Mouse (Mus musculus): ENCODE measurements around the gene Vmn2r85.
"Not testable (repeated sequence)": the region's sequence is repeated elsewhere in the genome, so short reads cannot be mapped to it uniquely, and the experiment has no call there.

Gene Vmn2r85

GRCm38 (mm10) chr10:130429603-130430002, at the start of gene Vmn2r85:
TSS of gene Vmn2r85 (minus strand) at chr10:130429703.
- DNase-seq, result not testable (repeated sequence)

GRCm38 (mm10) chr10:130470311-130470760, 40.8 kb upstream of the Vmn2r85 start:
- no peak for DNase-seq

DNA sequence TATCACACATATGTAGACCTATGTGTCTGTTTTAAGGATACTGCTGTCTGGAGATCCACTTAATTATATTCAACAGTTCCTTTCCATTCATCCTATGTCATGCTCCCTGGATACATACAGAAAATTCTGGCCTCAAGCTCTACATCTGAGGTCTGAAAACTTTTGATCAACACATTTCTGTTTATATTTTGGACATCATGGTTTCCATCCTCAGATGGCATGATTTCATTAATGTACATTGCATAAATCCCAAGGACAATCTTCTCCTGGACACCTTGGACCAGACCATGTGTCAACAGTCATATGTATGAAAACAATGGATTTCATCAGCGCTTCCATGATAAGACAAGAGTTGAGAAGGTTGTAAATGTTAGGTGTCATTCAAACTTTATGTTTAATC, 26.4 kb upstream of the Vmn2r85 start, which contains the start of gene Vmn2r86:
Gene Vmn2r86 (minus strand): TSS at position 101 of the 400 bp plus-strand sequence.
- DNase-seq, result not testable (repeated sequence)

DNA sequence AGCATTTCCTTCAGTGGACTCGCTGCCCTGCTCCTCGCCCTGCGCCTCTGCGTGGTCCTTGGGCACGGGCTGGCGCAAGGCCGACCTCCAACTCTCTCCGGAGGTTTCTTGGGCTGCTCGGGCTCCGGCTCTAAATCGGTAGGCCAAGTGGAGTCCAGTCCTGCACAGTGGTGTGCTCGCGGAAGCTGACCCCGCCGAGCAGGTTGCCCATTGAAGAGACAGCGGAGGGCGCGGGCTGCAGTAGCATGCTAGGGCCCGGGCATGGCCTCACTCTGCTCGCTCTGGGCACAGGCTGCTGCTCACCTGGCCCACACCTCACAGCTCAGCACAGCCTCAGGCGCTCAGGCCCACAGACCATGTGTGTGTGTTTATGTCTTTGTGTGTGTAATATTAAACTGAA, 15.3 kb upstream of the Vmn2r85 start:
- peak in 1 of 2 experiments; percentile 3 for DNase-seq

DNA sequence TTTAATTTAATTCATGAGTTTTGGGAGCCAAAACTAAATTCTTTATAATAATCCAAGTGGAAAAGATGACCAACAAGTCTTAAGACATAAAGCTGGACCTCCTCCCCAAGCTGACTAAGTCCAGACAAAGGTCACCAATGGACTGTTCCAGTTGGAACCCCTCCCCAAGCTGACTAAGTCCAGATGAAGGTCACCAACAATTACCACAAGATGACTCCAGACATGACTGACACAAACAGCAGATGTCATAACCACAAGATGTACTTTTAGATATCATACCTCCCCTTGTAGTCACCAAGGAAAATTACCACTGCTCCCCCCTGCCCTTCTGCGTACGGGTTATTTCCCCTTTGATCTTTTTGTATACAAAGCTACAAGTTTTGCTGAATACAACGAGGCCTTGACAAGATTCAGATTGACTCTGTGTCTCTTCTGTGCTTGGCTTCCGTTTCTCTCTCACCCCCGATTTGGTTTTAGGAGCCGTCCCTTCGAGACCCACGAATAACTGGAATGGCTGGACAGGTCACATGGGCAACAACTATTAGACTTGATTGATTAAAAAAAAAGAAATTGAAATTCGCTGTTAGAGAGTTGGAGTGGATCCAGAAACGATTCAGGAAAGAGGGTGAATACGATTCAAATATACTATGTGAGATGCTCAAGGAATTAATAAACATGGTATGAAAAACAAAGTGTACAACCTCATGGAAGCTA, 4.8 kb upstream of the Vmn2r85 start:
- not testable (repeated sequence) for DNase-seq

GRCm38 (mm10) chr10:130422368-130422767, 7.1 kb downstream of the Vmn2r85 start:
- not testable (repeated sequence) for DNase-seq

- DNase-seq, result no peak
Measured at GRCm38 (mm10) chr10:130420401-130420800, 9.1 kb downstream of the Vmn2r85 start.

DNA sequence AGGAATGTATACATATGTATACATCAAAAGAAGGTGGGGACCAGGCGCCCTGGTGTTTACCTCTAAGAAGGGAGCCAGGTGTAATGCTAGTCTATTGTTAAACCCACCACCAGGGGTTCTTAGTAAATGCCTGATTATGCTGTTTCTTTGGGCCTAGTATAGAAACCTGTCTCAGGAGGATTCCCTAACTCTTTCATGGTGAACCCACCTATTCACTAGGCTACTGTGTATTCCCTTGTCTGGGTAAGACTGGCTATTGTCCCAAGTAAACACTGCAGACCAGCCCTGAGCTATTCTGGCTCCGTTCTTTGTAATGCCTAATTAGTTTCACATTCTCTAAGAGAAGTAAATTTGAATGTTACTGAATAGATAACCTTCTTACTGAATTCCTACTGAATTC, 9.5 kb downstream of the Vmn2r85 start:
- not testable (repeated sequence) for DNase-seq

- not testable (repeated sequence) for DNase-seq
Measured at GRCm38 (mm10) chr10:130416352-130416751, 13.2 kb downstream of the Vmn2r85 start.

DNA sequence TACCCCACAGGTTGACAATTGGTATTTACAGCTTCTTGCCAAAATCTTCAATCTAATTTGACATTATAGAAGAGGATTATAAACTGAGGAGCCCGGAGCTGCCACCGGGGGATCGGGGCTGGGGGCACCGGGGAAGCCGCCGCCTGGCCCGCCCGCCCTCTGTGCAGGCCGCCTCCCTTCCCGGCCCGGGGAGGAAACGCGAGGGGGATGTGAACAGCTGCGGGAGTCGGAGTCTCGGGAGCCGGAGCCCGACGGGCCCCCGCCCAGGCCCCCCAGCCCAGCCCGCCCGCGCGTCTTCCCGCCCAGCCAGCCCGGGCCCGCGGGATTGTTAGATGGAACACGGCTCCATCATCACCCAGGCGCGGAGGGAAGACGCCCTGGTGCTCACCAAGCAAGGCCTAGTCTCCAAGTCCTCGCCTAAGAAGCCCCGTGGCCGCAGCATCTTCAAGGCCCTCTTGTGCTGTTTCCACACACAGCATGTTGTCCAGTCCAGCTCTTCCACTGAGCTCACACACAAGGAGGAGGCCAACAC, 17.3 kb downstream of the Vmn2r85 start:
- not testable (repeated sequence) for DNase-seq

DNA sequence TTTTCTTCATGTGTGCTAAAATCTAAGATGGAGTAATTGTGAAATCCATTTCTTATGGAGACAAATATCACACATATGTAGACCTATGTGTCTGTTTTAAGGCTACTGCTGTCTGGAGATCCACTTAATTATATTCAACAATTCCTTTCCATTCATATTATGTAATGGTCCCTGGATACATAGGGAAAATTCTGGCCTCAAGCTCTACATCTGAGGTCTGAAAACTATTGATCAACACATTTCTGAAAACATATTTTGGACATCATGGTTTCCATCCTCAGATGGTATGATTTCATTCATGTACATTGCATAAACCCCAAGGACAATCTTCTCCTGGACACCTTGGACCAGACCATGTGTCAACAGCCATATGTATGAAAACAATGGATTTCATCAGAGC, 35.3 kb downstream of the Vmn2r85 start, which contains the start of gene Vmn2r84:
Gene Vmn2r84 (minus strand): TSS at position 101 of the 400 bp plus-strand sequence.
- DNase-seq, result no peak

GRCm38 (mm10) chr10:130375145-130375544, 54.4 kb downstream of the Vmn2r85 start:
- no peak for DNase-seq

GRCm38 (mm10) chr10:130372491-130373173, 56.9 kb downstream of the Vmn2r85 start:
- no peak for DNase-seq

DNA sequence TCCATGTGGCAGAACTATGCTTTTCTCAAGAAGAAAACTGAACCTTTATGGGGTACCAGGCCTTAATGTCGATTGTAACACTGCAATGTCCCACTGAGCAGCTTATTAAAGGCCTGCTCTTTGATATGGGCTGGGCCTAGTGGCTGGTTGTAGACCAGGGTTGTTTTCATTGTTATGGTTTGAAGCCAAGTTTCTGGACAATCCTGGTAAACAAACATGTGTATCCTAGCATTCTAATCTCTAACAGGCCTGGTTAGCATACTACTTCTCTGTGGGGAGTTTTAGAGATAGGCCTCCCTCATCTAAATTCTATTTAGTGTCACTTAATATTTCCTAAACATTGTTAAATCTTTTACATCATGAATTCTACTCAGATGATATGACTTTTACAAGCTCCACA, 57.9 kb downstream of the Vmn2r85 start:
- no peak for DNase-seq

DNA sequence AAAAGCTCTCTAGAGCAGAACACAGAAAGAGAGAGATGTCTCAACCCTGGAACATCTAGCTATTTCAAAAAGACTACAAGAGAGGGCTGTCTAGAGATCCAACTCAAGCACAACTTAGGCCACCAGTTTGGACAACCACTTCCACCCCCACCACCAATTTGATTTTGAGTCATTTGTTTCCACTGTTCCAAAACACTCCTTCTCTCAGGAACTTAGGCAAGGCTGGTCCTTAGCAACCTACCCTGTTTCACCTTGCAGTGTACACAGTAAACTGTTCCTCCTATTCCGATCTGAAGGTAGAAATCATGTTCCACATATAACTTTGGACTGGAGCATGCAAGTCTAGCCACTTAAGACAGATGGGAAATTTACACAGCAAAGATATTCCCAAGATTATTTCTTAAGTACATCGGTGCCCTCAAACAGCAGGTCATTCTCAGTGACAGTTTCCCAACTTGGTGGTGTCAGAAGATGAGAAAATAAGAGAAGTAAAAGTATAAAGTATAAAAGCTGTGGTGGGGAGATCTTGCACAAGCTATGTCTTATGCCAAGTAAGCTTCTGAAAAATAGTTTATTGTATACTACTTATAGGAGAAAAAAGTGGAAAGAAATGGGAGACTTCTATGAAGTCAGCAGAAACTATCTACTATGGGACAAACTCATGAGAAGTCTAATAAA, 59.4 kb downstream of the Vmn2r85 start:
- no peak for DNase-seq

DNA sequence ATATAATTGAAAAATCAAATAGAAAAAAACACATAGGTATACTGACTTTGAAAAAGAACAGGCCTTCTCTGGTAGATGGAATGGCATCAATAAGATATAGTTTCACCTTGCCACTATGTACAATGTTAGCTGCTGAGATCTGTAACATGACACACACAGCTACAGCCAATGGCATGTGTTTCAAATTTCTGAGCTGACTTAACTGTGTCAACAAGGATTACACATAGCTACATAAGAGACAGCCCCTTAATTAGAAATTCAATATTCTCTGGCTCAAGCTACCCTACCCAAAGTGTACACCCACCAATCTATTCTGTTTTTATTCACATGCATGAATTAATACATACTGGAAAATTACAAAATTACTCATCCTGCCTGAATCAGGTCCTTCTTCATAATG, 61.1 kb downstream of the Vmn2r85 start:
- DNase-seq, result no peak

DNA sequence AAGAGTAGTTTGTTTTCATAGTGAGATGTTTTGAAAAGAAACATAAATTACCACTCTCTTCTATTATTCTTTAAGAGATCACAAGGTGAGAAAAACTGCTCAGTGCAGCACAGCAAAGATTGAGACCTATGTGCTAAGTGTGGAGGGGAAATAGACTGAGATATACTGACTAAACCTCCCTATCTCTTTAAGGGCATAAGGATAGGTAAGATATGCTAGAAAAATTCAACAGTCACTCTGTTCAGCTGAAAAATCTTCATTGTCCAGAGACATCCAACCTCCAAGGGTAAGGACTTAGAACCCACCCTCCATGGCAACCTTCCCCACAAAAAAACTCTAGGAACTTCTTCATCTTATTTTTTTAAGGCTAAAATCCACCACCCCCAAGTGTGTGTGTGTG, 64.7 kb downstream of the Vmn2r85 start:
- no peak for DNase-seq

All from thymus, postnatal 36 days (tissue).